Mouse (Mus musculus) hindbrain, embryonic 14.5 days (tissue): ENCODE measurements around the gene Gm21962. TPM values are rescaled to one million over a fixed set of nuclear protein-coding genes. Genes with fewer than 3 reads are reported as not detected.

Experiments used
- ATAC-seq: fragments of 200-750 bp; cut with Nextera tagmentation; 2 replicates; pipeline ENCODE4 v1.8.0; 2017; ENCODE audit warnings: moderate number of reproducible peaks, mild to moderate bottlenecking, moderate TSS enrichment, moderate library complexity; ENCODE audit not compliant: low FRiP score
- DNase-seq: peaks from one replicate; pipeline ENCODE4 v3.0.0-alpha.2; 2015; ENCODE audit warnings: low spot score
- H3K27ac ChIP-seq: fragments of 300-500 bp; sonication (generic); 2 replicates; pipeline ENCODE4 v1.5.1; 2014; ENCODE audit warnings: mild to moderate bottlenecking, moderate library complexity
- H3K27me3 ChIP-seq: fragments of 300-500 bp; sonication (generic); 2 replicates; pipeline ENCODE4 v1.6.1; 2014; ENCODE audit warnings: mild to moderate bottlenecking, low read length, mixed read lengths; ENCODE audit not compliant: control insufficient read depth, insufficient read depth
- H3K36me3 ChIP-seq: fragments of 300-500 bp; sonication (generic); replicated peaks from 2 replicates; pipeline ENCODE4 v1.6.1; 2014; ENCODE audit not compliant: control insufficient read depth, insufficient read depth
- H3K4me1 ChIP-seq: fragments of 300-500 bp; sonication (generic); replicated peaks from 2 replicates; pipeline ENCODE4 v1.6.1; 2014; ENCODE audit warnings: antibody characterized with exemption, low read length, mixed read lengths; ENCODE audit not compliant: control insufficient read depth, insufficient read depth
- H3K4me2 ChIP-seq: fragments of 300-500 bp; sonication (generic); replicated peaks from 2 replicates; pipeline ENCODE4 v1.6.1; 2014; ENCODE audit warnings: mild to moderate bottlenecking, moderate library complexity
- H3K4me3 ChIP-seq: fragments of 300-500 bp; sonication (generic); replicated peaks from 2 replicates; pipeline ENCODE4 v1.5.1; 2014; ENCODE audit warnings: mild to moderate bottlenecking, low read length
- H3K9ac ChIP-seq: fragments of 300-500 bp; sonication (generic); 2 replicates; pipeline ENCODE4 v1.6.1; 2014
- H3K9me3 ChIP-seq: fragments of 300-500 bp; sonication (generic); 2 replicates; pipeline ENCODE4 v1.6.1; 2016; ENCODE audit warnings: low read length; ENCODE audit not compliant: control insufficient read depth
- WGBS: fragments of 180-500 bp; shearing (Covaris S2); extraction: QIAGEN DNeasy Blood & Tissue Kit; methylation state at CpG from one replicate; pipeline ENCODE4 v1.1.7; 2014; 5-methylcytosine and 5-hydroxymethylcytosine counted together
- microRNA-seq: library from miRNA; unstranded; fragments of <30 nt; microRNA quantifications from one replicate; pipeline ENCODE4, GENCODE M21; 2016
- polyA plus RNA-seq: library from polyadenylated mRNA; unstranded; fragments of >200 nt; fragmentation: Nextera tagmentation; extraction: Ambion mirVana; gene quantifications from 2 replicates; pipeline ENCODE4 v1.2.1, GENCODE M21; 2014

Gene Gm21962
- polyA plus RNA-seq, 1 experiment from 2014 or later: not detected

- H3K27ac ChIP-seq: no peak overlapping the region
- no peaks in the 10 kb centered on the region for H3K27me3 ChIP-seq
- ATAC-seq: no peak
- no peak overlapping the region for H3K9ac ChIP-seq
- H3K9me3 ChIP-seq: no peaks in the 10 kb centered on the region
- H3K4me2 ChIP-seq: no peak overlapping the region
- H3K4me1 ChIP-seq: peaks cover 23% of the 10 kb centered on the region
- no peaks in the 10 kb centered on the region for H3K36me3 ChIP-seq
- H3K4me3 ChIP-seq: no peak overlapping the region
- no peak for DNase-seq
- 91% methylated on average over 2 of the region's 2 CpGs for WGBS
Observed at GRCm38 (mm10) chr3:137686932-137687331, 15.6 kb downstream of the Gm21962 start.

- no peaks in the 10 kb centered on the region for H3K9me3 ChIP-seq
- H3K27ac ChIP-seq: no peak overlapping the region
- no peak overlapping the region for H3K9ac ChIP-seq
- no peaks in the 10 kb centered on the region for H3K36me3 ChIP-seq
- no peak overlapping the region for H3K4me3 ChIP-seq
- H3K4me2 ChIP-seq: no peak overlapping the region
- no peaks in the 10 kb centered on the region for H3K27me3 ChIP-seq
- ATAC-seq (no peak), DNase-seq (no peak)
- H3K4me1 ChIP-seq: no peaks in the 10 kb centered on the region
Observed at GRCm38 (mm10) chr3:137691503-137691902, 20.2 kb downstream of the Gm21962 start.

- Histone ChIP-seq H3K9ac (no peak overlapping the region), H3K27me3 (no peaks in the 10 kb centered on the region), H3K27ac (no peak overlapping the region), H3K9me3 (no peaks in the 10 kb centered on the region), H3K4me3 (no peak overlapping the region), H3K4me2 (no peak overlapping the region), H3K36me3 (no peaks in the 10 kb centered on the region), H3K4me1 (no peaks in the 10 kb centered on the region)
- WGBS: 69% methylated on average over 2 of the region's 2 CpGs
- DNase-seq: no peak
- no peak for ATAC-seq
Observed at GRCm38 (mm10) chr3:137715946-137716345, 44.6 kb downstream of the Gm21962 start.

GRCm38 (mm10) chr3:137716573-137717157 lies 45.3 kb downstream of the Gm21962 start:
- no peak overlapping the region for H3K4me3 ChIP-seq
- 50% methylated on average over 3 of the region's 3 CpGs for WGBS
- no peak overlapping the region for H3K9ac ChIP-seq
- no peak overlapping the region for H3K4me2 ChIP-seq
- no peaks in the 10 kb centered on the region for H3K9me3 ChIP-seq
- H3K4me1 ChIP-seq: no peaks in the 10 kb centered on the region
- ATAC-seq (no peak), DNase-seq (no peak)
- H3K36me3 ChIP-seq: no peaks in the 10 kb centered on the region
- no peak overlapping the region for H3K27ac ChIP-seq
- no peaks in the 10 kb centered on the region for H3K27me3 ChIP-seq

Small RNAs within 50 kb of the gene (microRNA-seq; reads per million reads assigned to microRNA genes)
- not detected for gene Gm22468

Other genes starting within 250 kb of the Gm21962 start
- 12.4 and 17.2 TPM in 2 replicates for gene Ddit4l, start 49.9 kb upstream of the Gm21962 start, polyA plus RNA-seq
- gene H2afz, start 193.0 kb downstream of the Gm21962 start, polyA plus RNA-seq: 748 TPM in 2 replicates
- 19.1 and 19.8 TPM in 2 replicates for gene Dnajb14, start 196.2 kb downstream of the Gm21962 start, polyA plus RNA-seq
- gene Lamtor3, start 247.0 kb downstream of the Gm21962 start, polyA plus RNA-seq: 128 and 131 TPM in 2 replicates